Mouse (Mus musculus): Measurements from ENCODE around the gene Gm17387.

DNA sequence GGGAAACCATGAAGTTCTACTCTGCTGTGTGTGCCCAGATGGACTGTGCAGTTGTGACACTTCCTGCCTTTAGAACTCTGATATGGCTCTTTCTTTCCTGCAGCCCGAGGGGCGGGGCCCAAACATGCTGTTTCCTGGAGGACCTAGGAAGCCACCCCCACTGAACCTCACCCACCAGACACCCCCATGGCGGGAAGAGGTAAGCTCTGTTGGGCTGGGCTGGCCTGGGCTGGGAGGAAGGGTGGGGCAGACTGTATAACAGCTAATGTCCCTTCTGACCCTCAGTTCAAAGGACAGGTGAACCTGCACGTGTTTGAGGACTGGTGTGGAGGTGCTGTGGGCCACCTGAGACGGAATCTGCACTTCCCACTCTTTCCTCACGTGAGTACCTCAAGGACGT, 35.2 kb downstream of the Gm17387 start:
- TF ChIP-seq CTCF (IDR thresholded peaks at IDR 0.05; ENCODE audit: insufficient read depth, low read length): no peak
- no peak for TF ChIP-seq POLR2A (IDR thresholded peaks at IDR 0.05; ENCODE audit: borderline replicate concordance, extremely low read depth, low read depth, low read length)
